Mouse (Mus musculus): ENCODE measurements at regions not wholly inside any gene's neighbourhood (a gene's known extent, or its start where the extent isn't known, plus 50 kb on each side); places are given as distances from the start of the nearest gene placed in this dataset.
A peak's percentile ranks its signal among the peaks of the same experiment; 100 is the strongest.

DNA sequence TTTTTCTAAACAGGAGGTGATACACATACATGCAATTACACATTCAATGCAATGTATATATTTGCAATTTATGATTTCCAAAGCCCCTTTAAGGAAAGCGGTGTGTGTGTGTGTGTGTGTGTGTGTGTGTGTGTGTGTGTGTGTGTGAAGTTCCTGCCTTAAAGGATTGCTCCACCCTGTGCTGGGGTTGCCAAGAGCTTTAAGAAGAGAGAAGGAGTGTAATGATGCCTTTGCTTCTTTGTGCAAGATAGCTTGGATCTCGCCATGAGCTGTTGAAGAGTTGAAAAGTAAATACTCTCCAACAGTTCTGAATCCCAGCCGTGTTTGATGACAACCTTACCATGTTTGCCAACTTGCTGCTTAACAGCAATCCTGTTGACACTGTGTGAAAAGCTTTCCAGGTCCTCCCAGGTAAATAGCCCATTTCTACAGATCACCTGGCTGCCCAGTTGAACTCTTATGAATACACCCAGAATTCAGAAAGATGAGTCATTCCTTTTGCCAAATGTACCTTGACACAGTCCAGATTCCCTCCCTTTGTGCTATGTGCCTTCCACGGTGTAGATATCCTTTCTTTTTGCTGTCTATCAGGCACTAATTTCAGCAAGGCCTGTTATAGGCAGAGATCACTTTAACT is 216.3 kb downstream of the Ikzf2 start:
- DNase-seq: no peak

DNA sequence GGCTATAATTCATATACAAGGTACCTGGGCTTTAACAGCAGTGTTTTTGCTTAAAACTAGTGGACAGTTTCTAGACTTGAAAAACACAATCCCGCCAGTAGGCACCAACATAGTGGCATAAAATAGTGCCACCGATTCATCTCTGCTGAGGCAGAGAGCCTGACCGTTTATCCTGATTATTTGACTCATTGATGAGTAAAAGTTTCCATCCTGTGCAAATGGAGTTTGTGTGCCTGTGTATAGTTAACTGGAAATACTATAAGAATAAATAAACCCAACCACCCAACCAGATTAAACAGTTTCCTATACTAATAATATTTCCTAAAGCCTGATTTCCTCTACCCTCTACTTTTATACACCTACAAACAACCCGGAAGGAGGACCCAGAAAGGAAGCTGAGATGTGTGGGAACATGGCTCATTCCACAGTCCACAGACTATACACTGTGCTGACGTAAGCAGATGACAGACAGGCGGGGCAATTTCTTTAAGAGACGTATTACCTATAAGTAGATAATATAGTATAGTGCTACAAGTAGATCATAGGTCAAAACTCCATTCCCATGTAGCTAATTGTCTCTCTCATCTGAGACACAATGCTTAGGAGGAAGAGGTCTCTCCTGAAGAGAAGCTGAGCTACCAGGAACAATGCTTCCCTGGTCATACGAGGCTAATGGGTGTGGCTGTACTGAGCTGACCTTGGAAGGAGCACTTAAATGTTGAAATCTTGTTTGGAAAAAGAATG is 217.7 kb downstream of the Ikzf2 start:
- no peak for DNase-seq

DNA sequence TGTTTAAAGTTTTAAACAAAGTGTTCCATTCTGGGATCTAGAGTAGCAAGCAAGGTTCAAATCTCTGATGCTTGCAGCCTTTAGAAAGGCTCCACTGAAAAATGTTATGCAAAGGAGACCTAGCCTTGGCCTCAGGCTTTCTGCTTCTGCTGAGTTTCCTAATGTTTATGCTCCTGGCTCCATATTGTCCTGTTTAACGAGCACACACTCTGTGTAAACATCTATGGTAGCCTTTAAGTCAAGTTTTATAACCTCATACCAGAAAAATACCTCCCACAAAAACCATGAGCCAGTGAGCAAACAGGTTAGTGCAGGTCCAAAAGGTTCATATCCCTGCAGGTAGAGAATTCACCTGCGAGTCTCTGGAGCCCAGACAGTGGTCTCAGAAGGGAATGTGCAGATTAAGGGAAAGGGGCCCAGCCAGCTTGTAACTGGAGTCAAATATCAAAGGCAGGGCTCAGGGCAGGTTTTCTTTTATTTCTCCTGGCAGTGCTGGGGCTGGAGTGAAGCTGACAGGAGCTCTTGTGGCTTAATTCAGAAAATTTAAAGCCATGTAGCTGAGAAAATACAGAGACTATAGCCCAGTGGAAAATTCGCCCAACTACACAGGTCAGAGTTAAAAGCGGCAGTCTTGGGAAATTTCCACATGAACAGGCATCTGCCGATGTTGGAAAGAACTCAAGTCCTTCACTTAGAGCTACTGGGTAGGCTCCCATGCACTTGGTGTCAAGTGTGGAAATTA is 220.3 kb downstream of the Ikzf2 start:
- no peak for DNase-seq

DNA sequence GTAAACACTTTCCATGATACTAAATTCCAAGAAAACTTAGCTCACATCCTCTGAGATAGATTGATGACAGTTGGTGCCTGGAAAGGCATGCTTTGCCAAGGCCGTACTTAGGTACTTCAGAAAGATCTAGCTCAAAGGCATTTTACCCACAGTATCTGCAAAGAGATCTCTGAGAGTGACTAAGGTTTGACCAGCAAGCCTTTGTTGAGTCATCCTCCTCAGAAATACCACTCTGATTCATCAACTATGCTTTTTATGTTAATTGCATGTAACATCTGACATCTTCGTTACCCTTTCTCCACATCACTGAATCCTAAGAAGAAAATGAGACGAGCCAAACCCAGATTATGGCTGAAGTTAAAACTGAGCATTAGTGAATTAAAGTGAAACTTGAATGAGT is 225.9 kb downstream of the Ikzf2 start:
- DNase-seq: no peak

DNA sequence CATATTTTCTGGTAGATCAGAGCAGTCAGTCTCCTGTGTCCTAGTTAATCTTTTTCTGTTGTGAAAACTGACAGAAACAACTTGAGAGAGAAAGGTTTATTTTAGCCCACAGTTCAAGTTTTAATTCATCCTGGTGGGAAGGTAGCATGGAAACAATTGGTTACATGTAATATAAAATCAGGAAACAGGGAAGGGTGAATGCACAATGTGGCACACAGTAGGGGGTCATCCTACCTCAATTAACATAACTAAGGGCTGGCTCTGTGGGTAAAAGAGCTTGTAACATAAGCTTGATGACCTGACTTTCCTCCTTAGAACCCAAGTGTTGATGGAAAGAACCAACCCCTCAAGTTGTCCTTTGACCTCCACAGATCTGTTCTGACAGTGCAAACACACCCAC is 227.1 kb downstream of the Ikzf2 start:
- DNase-seq: no peak

DNA sequence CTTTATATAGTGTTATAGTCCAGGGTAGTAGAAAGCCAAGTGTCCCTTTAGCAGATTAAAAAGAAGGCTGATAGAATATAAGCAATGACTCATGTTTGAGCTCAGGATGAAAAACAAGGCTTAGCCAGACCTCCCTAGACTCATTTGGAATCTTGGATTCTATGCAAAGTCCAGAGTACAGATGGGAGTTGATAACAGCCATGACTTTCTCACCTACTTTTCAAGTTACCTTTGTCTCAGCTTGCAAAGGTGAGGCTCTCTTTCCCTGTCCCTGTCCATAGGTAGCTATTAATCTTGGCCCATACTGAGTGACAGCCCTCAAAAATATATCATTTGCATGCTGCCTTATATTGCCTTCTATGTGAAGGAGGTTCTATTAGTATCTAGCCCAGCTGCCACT is 229.6 kb downstream of the Ikzf2 start:
- no peak for DNase-seq

DNA sequence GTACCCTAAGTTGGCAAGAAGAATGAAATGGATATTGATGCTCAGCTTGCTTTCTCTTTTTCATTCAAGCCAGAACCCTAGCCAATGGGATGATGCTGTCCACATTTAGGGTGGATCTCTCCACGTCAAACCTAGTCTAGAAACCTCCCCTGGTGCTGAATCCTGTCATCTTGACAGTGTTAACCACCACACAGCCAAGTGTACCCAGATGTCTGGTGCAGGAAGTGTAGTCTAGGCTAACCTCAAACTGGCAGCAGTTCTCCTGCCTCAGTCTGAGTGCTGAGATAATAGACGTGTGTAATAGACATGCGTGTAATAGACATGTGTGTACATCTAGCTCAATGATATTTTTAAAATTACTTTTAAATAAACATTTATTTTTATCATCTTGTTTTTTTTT is 233.1 kb downstream of the Ikzf2 start:
- DNase-seq: no peak

DNA sequence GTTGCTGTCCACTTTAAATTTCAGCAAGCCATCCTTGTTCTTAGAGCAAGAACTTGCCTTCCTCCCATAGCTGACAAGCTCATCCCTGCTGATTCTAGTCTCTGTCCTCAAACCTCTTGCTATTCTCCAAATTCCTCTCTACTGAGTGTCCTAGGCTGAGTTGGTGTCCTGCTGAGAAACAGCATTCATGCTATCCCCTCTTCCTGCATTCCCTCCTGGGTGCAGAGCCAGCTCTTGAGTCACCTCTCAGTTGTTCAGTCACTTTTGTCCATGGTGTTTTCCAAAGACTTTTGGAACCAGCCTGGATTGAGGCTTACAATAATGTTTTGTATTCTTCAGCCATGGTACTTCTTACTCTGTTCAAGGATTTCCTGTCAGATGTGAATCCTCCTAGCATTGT is 234.1 kb downstream of the Ikzf2 start:
- no peak for DNase-seq

DNA sequence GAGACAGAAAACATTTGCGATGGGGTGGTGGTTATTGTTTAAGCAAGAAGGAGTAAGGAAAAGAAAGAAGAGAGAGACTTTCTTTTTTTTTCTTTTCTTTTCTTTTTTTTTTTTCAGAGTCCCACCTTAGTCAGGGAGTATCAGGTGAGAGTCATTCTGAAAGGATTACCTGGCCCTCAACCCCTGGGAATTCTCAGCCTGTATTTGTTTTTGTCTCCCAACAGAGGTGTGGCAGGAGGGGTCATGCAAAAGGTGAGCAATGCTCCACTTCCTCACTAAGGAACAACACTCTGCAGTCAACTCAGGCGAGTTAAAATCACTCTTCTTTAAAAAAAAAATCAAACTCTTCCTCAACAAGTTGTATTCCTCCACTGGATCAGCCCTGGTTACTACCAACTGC is 236.6 kb downstream of the Ikzf2 start:
- no peak for DNase-seq

DNA sequence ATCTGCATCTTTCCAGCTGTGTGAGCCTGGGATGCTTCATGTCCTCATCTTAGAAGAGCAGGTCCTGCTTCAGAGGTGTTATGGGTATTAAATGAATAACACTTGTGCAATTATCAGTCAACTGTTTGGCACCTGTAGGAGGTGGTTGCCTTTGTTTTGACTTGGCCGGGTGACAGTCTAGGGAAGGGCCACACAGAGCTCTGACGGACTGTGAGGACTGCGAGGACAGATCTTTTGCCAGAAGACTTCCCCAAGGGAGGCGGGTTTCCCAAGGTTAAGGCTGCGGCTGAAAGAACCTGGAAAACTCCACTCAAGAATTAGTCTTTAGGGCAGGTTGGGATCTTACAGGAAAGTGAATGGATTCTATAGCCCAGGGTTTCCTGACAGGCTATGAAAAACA is 239.8 kb downstream of the Ikzf2 start:
- DNase-seq: no peak

DNA sequence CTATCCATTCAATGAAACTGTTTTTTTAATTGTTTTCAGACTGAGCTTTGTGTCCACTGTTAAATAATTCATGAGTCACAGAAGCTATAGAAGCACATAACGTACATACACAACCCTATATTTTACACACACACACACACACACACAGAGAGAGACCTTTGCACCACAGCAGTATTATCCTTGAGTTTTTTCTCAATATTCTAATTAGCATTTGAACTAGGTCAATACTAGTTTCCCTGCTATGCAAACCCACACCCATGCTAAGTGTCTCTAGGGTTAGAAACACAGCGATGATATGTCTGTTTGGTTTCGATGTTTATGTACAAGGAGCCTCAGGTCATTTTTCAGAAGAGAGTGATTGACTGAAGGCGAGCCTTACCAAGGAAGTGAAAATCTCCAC is 242.3 kb downstream of the Ikzf2 start:
- no peak for DNase-seq

DNA sequence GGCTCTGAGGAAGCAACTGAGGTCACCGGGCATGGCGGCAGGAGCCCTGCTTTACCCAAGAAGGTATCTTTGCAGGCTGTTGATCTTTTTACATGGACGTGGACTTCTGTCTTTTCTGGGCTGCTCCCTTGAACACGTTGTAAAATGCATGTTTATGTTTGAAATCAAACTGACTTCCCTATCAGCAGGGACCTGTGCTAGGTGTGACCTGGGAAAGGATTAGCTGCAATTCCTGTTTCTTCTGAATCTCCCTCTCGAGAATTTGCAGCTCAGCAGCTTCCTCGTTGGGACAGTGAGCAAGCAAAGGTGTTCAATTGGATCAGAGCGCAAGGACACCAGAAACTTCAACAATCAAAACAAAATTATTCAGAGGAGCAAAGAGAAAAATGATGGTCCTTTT is 243.6 kb downstream of the Ikzf2 start:
- no peak for DNase-seq

DNA sequence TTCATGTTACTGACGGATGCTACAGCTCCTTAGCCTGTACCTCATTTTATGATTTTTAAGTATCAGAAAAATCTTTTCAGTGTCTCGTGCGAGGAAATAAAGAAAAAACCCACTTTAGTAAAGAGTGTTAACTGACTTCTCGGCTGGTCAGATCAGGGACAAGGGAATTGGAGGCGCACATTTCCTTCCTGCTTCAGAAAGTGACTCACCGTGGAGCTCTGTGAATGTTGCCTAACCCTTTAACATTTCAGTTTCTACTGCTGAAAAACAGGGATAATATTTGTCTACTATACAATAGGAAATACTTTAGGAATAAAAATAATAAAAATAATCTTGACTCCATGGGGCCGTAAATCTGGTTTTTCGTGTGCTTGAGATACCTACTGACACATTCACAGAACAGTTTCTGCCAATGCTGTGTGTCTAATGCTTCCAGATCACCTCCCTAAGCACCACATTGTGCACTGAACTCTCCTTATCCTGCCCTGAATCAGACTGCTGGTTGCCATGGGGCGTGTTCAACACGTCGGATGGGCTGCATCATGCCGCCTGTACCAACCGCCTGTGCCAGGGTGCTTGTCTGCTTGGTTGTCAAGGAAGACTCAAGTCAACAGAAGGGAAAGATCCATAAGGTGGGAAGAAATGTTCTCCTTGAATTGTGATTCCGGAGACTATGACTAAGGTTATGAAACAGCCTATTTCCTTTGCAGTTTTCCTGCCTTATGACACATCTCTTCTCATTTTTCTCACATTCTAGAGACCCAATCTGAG is 246.3 kb downstream of the Ikzf2 start:
- DNase-seq: no peak

DNA sequence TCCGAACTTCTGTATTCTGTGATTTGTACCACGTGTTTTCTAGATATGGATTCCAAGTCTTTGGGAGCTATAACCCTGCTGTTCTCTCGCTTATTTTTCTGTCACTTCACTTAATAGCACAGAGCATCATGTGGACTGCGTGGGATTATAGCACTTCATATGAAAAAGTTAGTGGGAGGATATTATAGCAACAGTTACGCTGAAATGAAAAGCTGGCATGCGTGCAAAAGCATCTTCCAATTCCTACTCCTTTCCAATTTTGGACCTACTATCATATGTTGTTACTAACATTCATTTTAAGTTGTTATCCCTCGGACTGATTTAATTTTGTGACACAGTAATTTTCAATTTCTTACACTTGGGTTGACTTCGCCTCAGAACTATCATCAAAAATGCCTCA is 250.0 kb downstream of the Ikzf2 start:
- no peak for DNase-seq

DNA sequence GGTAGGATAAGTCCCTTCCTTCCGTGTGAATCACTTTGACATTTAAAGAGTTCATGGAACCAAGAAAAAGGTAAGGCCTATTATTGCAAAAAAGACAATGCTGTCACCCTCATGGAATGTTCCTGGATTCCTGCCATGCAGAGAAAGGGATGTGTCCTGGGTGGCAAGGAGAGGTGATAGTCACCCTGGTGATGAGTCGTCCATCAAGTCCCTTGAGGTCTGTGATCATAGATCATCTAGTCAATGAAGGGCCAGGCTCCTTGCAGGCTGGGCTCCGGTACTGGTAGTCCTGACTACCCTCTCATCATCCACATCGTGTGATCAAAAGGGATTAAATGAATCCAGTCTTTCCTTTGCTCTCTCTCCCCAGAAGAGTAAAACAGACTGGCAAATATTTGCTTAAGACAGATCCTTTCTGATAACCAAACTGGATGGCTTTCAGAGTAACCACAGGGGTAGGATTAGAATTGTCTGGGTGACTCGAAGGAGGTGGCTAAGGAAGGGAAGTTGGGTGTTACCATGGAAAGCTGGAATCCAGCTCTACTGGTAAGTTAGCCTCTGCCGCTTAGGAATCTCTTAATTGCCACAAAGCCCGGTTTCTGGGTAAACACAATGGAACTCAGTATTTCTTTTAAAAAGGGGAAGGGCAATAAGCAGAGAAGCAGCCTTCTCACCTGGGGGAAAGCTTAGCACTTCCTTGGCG is 253.2 kb downstream of the Ikzf2 start:
- no peak for DNase-seq

DNA sequence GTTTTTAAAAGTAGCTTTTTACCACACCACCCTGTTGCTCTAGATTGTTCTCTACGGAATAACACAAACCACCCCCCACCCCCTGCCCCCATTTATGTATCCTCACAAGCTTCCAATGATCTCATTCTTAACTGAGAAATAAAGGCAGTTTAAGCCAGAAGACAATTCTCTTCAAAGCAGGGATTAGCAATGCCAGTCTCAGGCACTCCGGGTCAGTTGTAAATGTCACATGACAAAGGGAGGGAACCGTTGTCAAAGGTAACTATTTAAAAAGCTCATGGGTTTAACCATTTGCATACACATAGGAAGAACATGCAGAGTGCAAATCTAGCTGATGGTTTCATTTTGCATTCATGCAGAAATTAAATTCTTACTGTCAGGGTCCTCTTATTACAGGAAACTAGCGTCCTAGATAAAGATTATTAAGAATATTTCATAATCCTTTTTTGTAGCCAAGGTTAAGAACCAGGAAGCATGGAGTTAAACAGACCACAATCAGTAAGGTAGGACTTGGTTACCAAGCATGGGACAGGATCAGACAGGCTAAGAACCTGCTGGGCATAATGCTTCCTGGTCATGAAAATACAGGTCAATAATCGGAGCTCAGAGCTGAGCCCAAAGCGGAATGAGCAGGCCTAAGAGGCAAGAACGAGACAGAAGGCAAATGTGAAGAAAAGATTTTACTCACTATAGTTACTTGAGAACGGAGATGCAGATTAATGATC is 256.2 kb downstream of the Ikzf2 start:
- peak; percentile 6 for DNase-seq

DNA sequence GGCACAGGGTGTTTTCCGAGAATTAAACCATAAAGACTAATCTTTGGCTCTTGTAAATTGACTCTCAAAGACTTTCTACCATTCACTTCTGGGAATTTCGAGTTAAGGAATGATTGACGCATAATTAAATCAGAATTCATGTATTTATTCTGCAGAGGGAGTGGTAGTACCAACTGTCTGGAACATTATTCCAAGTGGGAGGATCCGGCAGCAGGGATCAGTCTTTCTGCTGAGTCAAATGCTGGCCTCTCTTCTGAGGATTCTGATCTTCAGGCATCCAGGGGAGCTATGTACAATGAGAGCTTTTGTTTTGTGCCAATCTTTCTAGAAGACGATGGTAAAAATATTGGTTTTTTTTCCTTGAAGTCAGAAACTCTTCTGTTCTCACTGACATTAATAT is 257.4 kb downstream of the Ikzf2 start:
- no peak for DNase-seq

DNA sequence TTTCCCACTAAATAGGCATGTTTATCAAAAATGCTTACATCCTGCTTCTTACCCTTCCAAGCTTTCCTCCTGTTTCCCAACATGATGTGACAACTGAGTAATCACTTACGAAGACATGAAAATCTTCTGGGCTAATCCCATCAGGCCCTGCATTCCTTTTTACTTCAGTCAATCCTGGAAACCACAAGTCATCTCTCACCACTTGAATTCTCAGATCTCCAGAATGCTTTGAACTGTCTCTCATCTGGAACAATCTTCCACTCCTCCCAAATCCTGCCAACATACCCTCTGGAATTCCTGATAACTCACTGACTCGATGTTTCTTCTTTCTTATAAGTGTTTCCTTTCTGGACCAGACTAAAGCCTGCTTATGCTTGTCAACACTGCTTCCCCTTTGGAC is 289.4 kb downstream of the Ikzf2 start:
- DNase-seq: no peak

DNA sequence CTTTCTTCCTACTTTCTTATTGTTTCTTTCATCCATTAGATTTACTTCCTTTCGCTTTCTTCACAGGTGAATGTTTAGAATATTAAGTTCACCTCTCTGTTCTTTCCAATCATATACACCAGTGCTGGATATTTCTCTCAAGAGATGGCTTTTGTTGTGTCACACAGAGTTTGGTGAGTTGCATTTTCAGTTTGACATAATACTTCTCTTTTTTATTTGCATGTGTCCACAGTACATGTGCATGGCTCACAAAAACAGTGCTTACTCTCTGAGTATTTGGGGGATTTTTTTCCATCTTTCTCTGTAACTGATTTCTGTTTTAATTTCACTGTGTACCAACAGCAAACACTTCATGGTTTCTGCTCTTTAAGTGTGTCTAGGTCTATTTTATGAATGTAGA is 274.5 kb upstream of the Erbb4 start:
- DNase-seq: no peak

DNA sequence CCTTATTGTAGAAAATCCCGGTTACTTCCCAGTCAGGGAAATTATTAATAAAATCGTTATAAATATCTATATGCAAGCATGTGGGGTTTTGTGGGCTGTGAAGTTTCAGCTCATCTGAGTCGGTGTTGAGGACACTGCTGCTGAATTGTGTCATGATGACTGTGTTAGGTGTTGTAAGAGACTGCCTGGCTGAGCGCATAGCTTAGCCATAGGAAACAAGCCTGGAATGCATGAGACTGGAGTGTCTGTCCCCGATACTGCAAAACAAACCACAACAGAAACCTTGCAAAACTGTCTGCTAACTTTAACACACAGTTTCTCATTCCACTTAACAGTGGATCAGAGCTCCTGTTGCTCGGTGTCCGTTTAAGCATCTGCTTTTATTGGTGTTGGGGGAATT is 271.9 kb upstream of the Erbb4 start:
- no peak for DNase-seq

DNA sequence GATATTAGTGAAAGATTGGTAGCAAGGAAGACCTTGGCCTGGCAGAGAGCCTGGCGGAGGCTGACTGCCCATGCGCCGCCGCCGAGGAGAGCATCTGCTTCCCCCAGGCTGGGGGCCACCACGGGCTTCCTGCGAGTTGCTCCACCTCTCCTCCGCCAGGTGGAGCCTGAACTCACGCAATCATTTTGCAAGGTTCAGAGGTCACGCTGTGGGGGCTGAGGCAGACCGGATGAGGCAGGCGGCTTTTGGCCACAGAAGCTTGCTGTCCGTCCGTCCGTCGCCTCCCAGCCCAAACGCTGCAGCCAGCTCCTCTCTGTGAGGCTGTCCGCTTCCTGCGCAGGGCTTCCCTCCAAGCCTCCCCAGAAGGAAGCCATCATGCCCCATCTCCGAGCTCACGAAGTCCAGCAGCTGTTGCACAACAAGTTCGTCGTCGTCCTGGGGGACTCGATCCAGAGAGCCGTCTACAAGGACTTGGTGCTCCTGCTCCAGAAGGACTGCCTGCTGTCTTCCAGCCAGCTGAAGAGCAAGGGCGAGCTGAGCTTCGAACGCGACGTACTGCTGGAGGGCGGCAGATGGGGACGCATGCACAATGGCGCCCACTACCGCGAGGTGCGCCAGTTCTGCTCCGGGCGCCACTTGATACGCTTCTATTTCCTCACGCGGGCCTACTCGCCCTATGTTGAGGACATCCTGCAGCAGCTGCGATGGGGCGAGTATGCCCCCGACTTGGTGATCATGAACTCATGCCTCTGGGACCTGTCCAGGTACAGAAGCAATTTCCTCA is 269.3 kb upstream of the Erbb4 start:
- no peak for DNase-seq
